Mouse (Mus musculus): ENCODE data around the gene Ramac.

- no peak for TF ChIP-seq CTCF (IDR thresholded peaks at IDR 0.05; ENCODE audit: low read depth, low read length)
- no peak for TF ChIP-seq POLR2A (IDR thresholded peaks at IDR 0.05; ENCODE audit: borderline replicate concordance, low read depth, low read length)
Observed at GRCm38 (mm10) chr7:81747956-81748355, 14.8 kb upstream of the Ramac start.

All from bone marrow macrophage, adult 2 months (primary cell).